Mouse (Mus musculus): ENCODE data around the gene Smchd1.

GRCm38 (mm10) chr17:71417008-71417407, 58.1 kb downstream of the Smchd1 start:
- TF ChIP-seq FLI1 (IDR thresholded peaks at IDR 0.05; ENCODE audit: low read length) = no peak
- TF ChIP-seq GATA1 (IDR thresholded peaks at IDR 0.05; ENCODE audit: borderline replicate concordance, low read length) = no peak
